Mouse (Mus musculus) erythroblast, embryonic 14.5 days (primary cell): Measurements from ENCODE around the gene Megf8. TPM values are rescaled to one million over a fixed set of nuclear protein-coding genes. Genes with fewer than 3 reads are reported as not detected.

Source experiments
- H3K27me3 ChIP-seq: 2 replicates; pipeline ENCODE4 v1.6.1; 2012; ENCODE audit warnings: inconsistent platforms; ENCODE audit not compliant: control insufficient read depth
- H3K36me3 ChIP-seq: 2 replicates; pipeline ENCODE4 v1.6.1; 2012; ENCODE audit warnings: mild to moderate bottlenecking, inconsistent platforms; ENCODE audit not compliant: control insufficient read depth
- H3K4me1 ChIP-seq: 2 replicates; pipeline ENCODE4 v1.6.1; 2012; ENCODE audit warnings: inconsistent platforms; ENCODE audit not compliant: control insufficient read depth
- H3K4me3 ChIP-seq: replicated peaks from 2 replicates; pipeline ENCODE3; 2012; ENCODE audit warnings: moderate library complexity, mild to moderate bottlenecking, inconsistent platforms
- H3K9me3 ChIP-seq: 2 replicates; pipeline ENCODE4 v1.6.1; 2012; ENCODE audit warnings: low read length, inconsistent platforms, mixed read lengths; ENCODE audit not compliant: control insufficient read depth
- GATA1 ChIP-seq: IDR thresholded peaks from 2 replicates; pipeline ENCODE4 v1.6.1; 2012; ENCODE audit warnings: low read length, inconsistent platforms, mixed read lengths
- TAL1 ChIP-seq: IDR thresholded peaks from 3 replicates; pipeline ENCODE4 v1.6.1; 2012; ENCODE audit warnings: low read length, inconsistent platforms, mixed read lengths
- polyA plus RNA-seq: library from polyadenylated mRNA; stranded (reverse); fragments of >175 nt; gene quantifications from 2 replicates; pipeline ENCODE4 v1.2.3, GENCODE M21; 2012

Gene Megf8
- polyA plus RNA-seq, 1 experiment, result 0.16 TPM

GRCm38 (mm10) chr7:25279076-25279860 lies 37.7 kb upstream of the Megf8 start:
- H3K4me1 ChIP-seq, result peaks cover 92% of the 10 kb centered on the region
- TF ChIP-seq TAL1, result no peak
- TF ChIP-seq GATA1, result no peak
- no peaks in the 10 kb centered on the region for H3K27me3 ChIP-seq
- no peaks in the 10 kb centered on the region for H3K9me3 ChIP-seq
- peaks cover 41% of the 10 kb centered on the region for H3K36me3 ChIP-seq
- peak overlapping the region; percentile 74 for H3K4me3 ChIP-seq

- H3K36me3 ChIP-seq, result peaks cover 43% of the 10 kb centered on the region
- H3K9me3 ChIP-seq, result no peaks in the 10 kb centered on the region
- H3K4me3 ChIP-seq, result peak overlapping the region; percentile 74
- TF ChIP-seq TAL1 (no peak), GATA1 (no peak)
- H3K4me1 ChIP-seq, result peaks cover 92% of the 10 kb centered on the region
- H3K27me3 ChIP-seq, result no peaks in the 10 kb centered on the region
These were observed 36.8 kb upstream of the Megf8 start for GRCm38 (mm10) chr7:25279861-25280791.

GRCm38 (mm10) chr7:25281166-25281733 lies 35.7 kb upstream of the Megf8 start:
- H3K27me3 ChIP-seq, result no peaks in the 10 kb centered on the region
- TF ChIP-seq GATA1 (no peak), TAL1 (no peak)
- no peaks in the 10 kb centered on the region for H3K9me3 ChIP-seq
- peaks cover 87% of the 10 kb centered on the region for H3K4me1 ChIP-seq
- H3K4me3 ChIP-seq, result peak overlapping the region; percentile 72
- peaks cover 43% of the 10 kb centered on the region for H3K36me3 ChIP-seq

- H3K4me3 ChIP-seq, result peak overlapping the region; percentile 72
- H3K36me3 ChIP-seq, result peaks cover 44% of the 10 kb centered on the region
- no peaks in the 10 kb centered on the region for H3K27me3 ChIP-seq
- TF ChIP-seq TAL1 (no peak), GATA1 (no peak)
- H3K9me3 ChIP-seq, result no peaks in the 10 kb centered on the region
- H3K4me1 ChIP-seq, result peaks cover 80% of the 10 kb centered on the region
These were observed 35.0 kb upstream of the Megf8 start for GRCm38 (mm10) chr7:25281734-25282601.

- Histone ChIP-seq H3K36me3 (peaks cover 47% of the 10 kb centered on the region), H3K4me3 (peak overlapping the region; percentile 72), H3K4me1 (peaks cover 72% of the 10 kb centered on the region), H3K27me3 (no peaks in the 10 kb centered on the region), H3K9me3 (no peaks in the 10 kb centered on the region)
- TF ChIP-seq TAL1, result no peak
- TF ChIP-seq GATA1, result no peak
These were observed 34.2 kb upstream of the Megf8 start for GRCm38 (mm10) chr7:25282731-25283211.

- TF ChIP-seq TAL1 (no peak), GATA1 (no peak)
- H3K4me1 ChIP-seq, result peaks cover 66% of the 10 kb centered on the region
- H3K9me3 ChIP-seq, result no peaks in the 10 kb centered on the region
- no peaks in the 10 kb centered on the region for H3K27me3 ChIP-seq
- peak overlapping the region; percentile 72 for H3K4me3 ChIP-seq
- H3K36me3 ChIP-seq, result peaks cover 55% of the 10 kb centered on the region
These were observed 33.3 kb upstream of the Megf8 start for GRCm38 (mm10) chr7:25283637-25284036.

GRCm38 (mm10) chr7:25284171-25284570 lies 32.8 kb upstream of the Megf8 start:
- TF ChIP-seq GATA1 (no peak), TAL1 (no peak)
- Histone ChIP-seq H3K4me1 (peaks cover 61% of the 10 kb centered on the region), H3K27me3 (no peaks in the 10 kb centered on the region), H3K4me3 (peak overlapping the region; percentile 72), H3K9me3 (peaks cover 4% of the 10 kb centered on the region), H3K36me3 (peaks cover 61% of the 10 kb centered on the region)

GRCm38 (mm10) chr7:25284766-25285165 lies 32.2 kb upstream of the Megf8 start:
- Histone ChIP-seq H3K9me3 (peaks cover 8% of the 10 kb centered on the region), H3K36me3 (peaks cover 67% of the 10 kb centered on the region), H3K27me3 (no peaks in the 10 kb centered on the region), H3K4me1 (peaks cover 55% of the 10 kb centered on the region), H3K4me3 (peak overlapping the region; percentile 8)
- no peak for TF ChIP-seq TAL1
- no peak for TF ChIP-seq GATA1
